ENCODE assay signal across 7 mouse cellular contexts in genomic region chr17:57096623-57096920, GRCm38 (mm10). TPM values are rescaled to one million over a fixed set of nuclear protein-coding genes. Genes with fewer than 3 reads are reported as not detected.
A peak's percentile ranks its signal among the peaks of the same experiment; 100 is the strongest.
DNase-seq lines count a peak whose midpoint lies in the region; ATAC-seq and TF ChIP-seq lines count a peak whose summit lies in the region.

No protein-coding gene starts in this region.

- peak; percentile 71; the same call in 1 of the 2 replicates for ATAC-seq in intestine, postnatal 0 days
- peak; percentile 79 for ATAC-seq in midbrain, embryonic 12.5 days (ENCODE audit: low FRiP score, low read depth)

- intact Hi-C loops in left cerebral cortex, postnatal 4 days (cut with DNase I) = loop anchor here (5.0 to 10.0 kb wide), 2 partner anchors 71 to 238 kb away; no protein-coding TSS in a partner anchor

- no peak overlapping the region for H3K9ac ChIP-seq in intestine, postnatal 0 days (ENCODE audit: low read depth, low read length)
- H3K9ac ChIP-seq in midbrain, embryonic 12.5 days (replicated peaks) = no peak overlapping the region

- H3K27me3 ChIP-seq in intestine, postnatal 0 days (replicated peaks; ENCODE audit: control insufficient read depth, insufficient read depth, low read length) = no peaks in the 10 kb centered on the region
- peaks cover 12% of the 10 kb centered on the region; the same call in 1 of the 2 replicates for H3K27me3 ChIP-seq in midbrain, embryonic 12.5 days

- no peaks in the 10 kb centered on the region for H3K36me3 ChIP-seq in intestine, postnatal 0 days (ENCODE audit: control insufficient read depth, insufficient read depth)
- no peaks in the 10 kb centered on the region for H3K36me3 ChIP-seq in midbrain, embryonic 12.5 days

- no peak overlapping the region for H3K27ac ChIP-seq in intestine, postnatal 0 days (ENCODE audit: low read depth, low read length)
- no peak overlapping the region for H3K27ac ChIP-seq in midbrain, embryonic 12.5 days (replicated peaks)

- no peaks in the 10 kb centered on the region for H3K9me3 ChIP-seq in intestine, postnatal 0 days (ENCODE audit: control insufficient read depth)
- no peaks in the 10 kb centered on the region for H3K9me3 ChIP-seq in midbrain, embryonic 12.5 days

- H3K4me3 ChIP-seq in intestine, postnatal 0 days (ENCODE audit: low read depth, low read length) = peak overlapping the region; percentile 18; the same call in 1 of the 2 replicates
- H3K4me3 ChIP-seq in midbrain, embryonic 12.5 days = peak overlapping the region; percentile 21; the same call in 1 of the 2 replicates

- TF ChIP-seq CTCF in intestine, postnatal 0 days (IDR thresholded peaks at IDR 0.05; ENCODE audit: low read depth) = peak; percentile 97

- DNase-seq in adrenal gland, adult 18-20 months (ENCODE audit: low spot score in 2 of 2) = peak; percentile 90 to 91
- peak; percentile 87 for DNase-seq in embryo, embryonic 11 days
- DNase-seq in gastrocnemius, postnatal 4 days (ENCODE audit: low spot score in 2 of 2) = peak; percentile 74 to 77
- peak; percentile 87 for DNase-seq in left cerebral cortex, postnatal 4 days
- peak; percentile 39 for DNase-seq in skeletal muscle tissue, adult 2 months (ENCODE audit: low read depth, low spot score)

- H3K4me2 ChIP-seq in intestine, postnatal 0 days (replicated peaks; ENCODE audit: low read depth) = peak overlapping the region; percentile 60
- H3K4me2 ChIP-seq in midbrain, embryonic 12.5 days (replicated peaks) = peak overlapping the region; percentile 44

- 1% methylated on average over 11 of the region's 11 CpGs for WGBS in intestine, postnatal 0 days
- 1% methylated on average over 11 of the region's 11 CpGs for WGBS in midbrain, embryonic 12.5 days

- H3K4me1 ChIP-seq in intestine, postnatal 0 days (replicated peaks; ENCODE audit: control insufficient read depth, insufficient read depth, low read length) = no peaks in the 10 kb centered on the region
- H3K4me1 ChIP-seq in midbrain, embryonic 12.5 days = peaks cover 9% of the 10 kb centered on the region

RNA-seq across cellular contexts. Expression of gene Tnfsf9, which starts 8.6 kb away (rescaled TPM):
- under 1 TPM; 0.38 to 0.63 TPM for total RNA-seq in adrenal gland, adult 18-20 months (2021)
- total RNA-seq in gastrocnemius, postnatal 4 days (2021) = 1 to 10 TPM; 1.3 to 1.4 TPM
- polyA plus RNA-seq in intestine, postnatal 0 days (2015; fragmentation: Nextera tagmentation; extraction: Ambion mirVana) = 1.2 and 1.6 TPM in 2 replicates
- total RNA-seq in left cerebral cortex, postnatal 4 days (2021) = 1 to 10 TPM; 1.7 to 2.0 TPM
- polyA plus RNA-seq in midbrain, embryonic 12.5 days (2016; fragmentation: Nextera tagmentation; extraction: Ambion mirVana) = 6.9 and 7.8 TPM in 2 replicates

RNA-seq across cellular contexts. Expression of gene Tubb4a, which starts 9.0 kb away (rescaled TPM):
- 1 to 10 TPM; 4.0 to 4.3 TPM for total RNA-seq in adrenal gland, adult 18-20 months (2021)
- 1 to 10 TPM; 4.0 to 4.8 TPM for total RNA-seq in gastrocnemius, postnatal 4 days (2021)
- polyA plus RNA-seq in intestine, postnatal 0 days (2015; fragmentation: Nextera tagmentation; extraction: Ambion mirVana) = 12.6 and 14.6 TPM in 2 replicates
- total RNA-seq in left cerebral cortex, postnatal 4 days (2021) = 100 to 1,000 TPM; 308 to 337 TPM
- polyA plus RNA-seq in midbrain, embryonic 12.5 days (2016; fragmentation: Nextera tagmentation; extraction: Ambion mirVana) = 189 and 205 TPM in 2 replicates

RNA-seq across cellular contexts. Expression of gene Dennd1c, which starts 18.3 kb away (rescaled TPM):
- 1 to 10 TPM; 1.3 to 2.3 TPM for total RNA-seq in adrenal gland, adult 18-20 months (2021)
- 1 to 10 TPM; 2.1 TPM for total RNA-seq in gastrocnemius, postnatal 4 days (2021)
- polyA plus RNA-seq in intestine, postnatal 0 days (2015; fragmentation: Nextera tagmentation; extraction: Ambion mirVana) = 5.2 and 5.3 TPM in 2 replicates
- total RNA-seq in left cerebral cortex, postnatal 4 days (2021) = 1 to 10 TPM; 1.2 to 1.4 TPM
- 2.4 and 3.3 TPM in 2 replicates for polyA plus RNA-seq in midbrain, embryonic 12.5 days (2016; fragmentation: Nextera tagmentation; extraction: Ambion mirVana)

RNA-seq across cellular contexts. Expression of gene Slc25a23, which starts 36.9 kb away (rescaled TPM):
- 100 to 1,000 TPM in 1 of 2 experiments, 10 to 100 TPM in 1; 73.2 to 108 TPM for total RNA-seq in adrenal gland, adult 18-20 months (2021)
- 10 to 100 TPM; 35.5 to 35.7 TPM for total RNA-seq in gastrocnemius, postnatal 4 days (2021)
- 4.8 and 5.1 TPM in 2 replicates for polyA plus RNA-seq in intestine, postnatal 0 days (2015; fragmentation: Nextera tagmentation; extraction: Ambion mirVana)
- 100 to 1,000 TPM; 188 to 219 TPM for total RNA-seq in left cerebral cortex, postnatal 4 days (2021)
- 19.0 and 22.3 TPM in 2 replicates for polyA plus RNA-seq in midbrain, embryonic 12.5 days (2016; fragmentation: Nextera tagmentation; extraction: Ambion mirVana)

RNA-seq across cellular contexts. Expression of gene Crb3, which starts 37.7 kb away (rescaled TPM):
- total RNA-seq in adrenal gland, adult 18-20 months (2021) = under 1 TPM; 0.36 to 0.67 TPM
- total RNA-seq in gastrocnemius, postnatal 4 days (2021) = under 1 TPM; 0.49 to 0.67 TPM
- polyA plus RNA-seq in intestine, postnatal 0 days (2015; fragmentation: Nextera tagmentation; extraction: Ambion mirVana) = 121 and 130 TPM in 2 replicates
- total RNA-seq in left cerebral cortex, postnatal 4 days (2021) = under 1 TPM; 0.40 to 0.97 TPM
- 0.31 and 1.5 TPM in 2 replicates for polyA plus RNA-seq in midbrain, embryonic 12.5 days (2016; fragmentation: Nextera tagmentation; extraction: Ambion mirVana)

Comparison
In these comparisons a context has a peak if more than half of its experiments do, and no peak if none do; other contexts are left out.
1. DNase-seq: peak in every context shown above with its lines; median percentile 90 in adrenal gland, adult 18-20 months; 87 in embryo, embryonic 11 days; 87 in left cerebral cortex, postnatal 4 days; 76 in gastrocnemius, postnatal 4 days; 39 in skeletal muscle tissue, adult 2 months.
2. RNA of gene Tubb4a, which starts 9.0 kb away (total RNA-seq): 308 to 337 TPM in left cerebral cortex, postnatal 4 days; 4.0 to 4.8 TPM in gastrocnemius, postnatal 4 days and 4.0 to 4.3 TPM in adrenal gland, adult 18-20 months; every median in the first group is over 10 times any median in the second.